Mouse (Mus musculus): ENCODE measurements around the gene Sfswap. TPM values are rescaled to one million over a fixed set of nuclear protein-coding genes. Genes with fewer than 3 reads are reported as not detected.

The Sfswap gene
- polyA plus RNA-seq (2015; fragmentation: Nextera tagmentation; extraction: Ambion mirVana): 19.5 and 28.2 TPM in 2 replicates

DNA sequence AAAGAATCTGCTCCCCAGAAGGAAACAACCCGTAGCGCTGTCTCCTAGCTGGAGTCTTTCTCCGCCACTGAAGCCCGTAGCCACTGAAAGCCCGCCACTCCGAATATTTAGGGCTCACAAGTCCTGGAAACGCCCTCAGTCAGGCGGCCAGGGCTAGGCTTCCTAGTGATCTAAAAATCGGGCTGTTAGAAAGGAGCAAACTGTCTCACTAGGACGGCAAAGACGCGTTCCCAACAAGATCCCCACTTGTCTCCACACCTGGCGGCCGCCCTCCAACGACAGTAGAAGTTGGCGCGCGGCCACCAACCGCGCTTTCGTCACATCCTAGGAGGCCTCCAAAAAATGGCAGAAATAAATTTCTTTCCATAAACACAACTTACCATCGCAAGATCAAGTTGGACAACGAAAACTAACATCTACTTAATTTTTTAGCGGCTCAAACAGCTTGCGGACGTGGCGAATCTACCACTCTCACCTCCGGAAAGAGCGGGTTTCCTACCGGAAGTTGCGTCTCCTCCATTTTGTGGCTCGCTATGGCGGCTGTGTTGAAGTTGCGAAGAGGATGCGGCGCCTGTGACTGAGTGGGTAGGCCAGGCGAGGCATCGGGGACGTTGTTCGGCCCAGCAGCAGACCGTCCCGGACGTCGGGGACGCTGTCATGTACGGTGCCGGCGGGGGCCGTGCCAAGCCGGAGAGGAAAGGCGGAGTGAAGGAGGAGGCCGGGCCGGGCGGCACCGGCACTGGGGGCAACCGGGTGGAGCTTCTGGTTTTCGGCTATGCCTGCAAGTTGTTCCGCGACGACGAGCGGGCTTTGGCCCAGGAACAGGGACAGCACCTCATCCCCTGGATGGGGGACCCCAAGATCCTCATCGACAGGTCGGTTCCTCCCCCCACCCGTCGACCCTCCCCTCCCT lies at the start of gene Sfswap:
TSS of gene Sfswap (plus strand) at position 500 of the 913 bp plus-strand sequence.

DNA sequence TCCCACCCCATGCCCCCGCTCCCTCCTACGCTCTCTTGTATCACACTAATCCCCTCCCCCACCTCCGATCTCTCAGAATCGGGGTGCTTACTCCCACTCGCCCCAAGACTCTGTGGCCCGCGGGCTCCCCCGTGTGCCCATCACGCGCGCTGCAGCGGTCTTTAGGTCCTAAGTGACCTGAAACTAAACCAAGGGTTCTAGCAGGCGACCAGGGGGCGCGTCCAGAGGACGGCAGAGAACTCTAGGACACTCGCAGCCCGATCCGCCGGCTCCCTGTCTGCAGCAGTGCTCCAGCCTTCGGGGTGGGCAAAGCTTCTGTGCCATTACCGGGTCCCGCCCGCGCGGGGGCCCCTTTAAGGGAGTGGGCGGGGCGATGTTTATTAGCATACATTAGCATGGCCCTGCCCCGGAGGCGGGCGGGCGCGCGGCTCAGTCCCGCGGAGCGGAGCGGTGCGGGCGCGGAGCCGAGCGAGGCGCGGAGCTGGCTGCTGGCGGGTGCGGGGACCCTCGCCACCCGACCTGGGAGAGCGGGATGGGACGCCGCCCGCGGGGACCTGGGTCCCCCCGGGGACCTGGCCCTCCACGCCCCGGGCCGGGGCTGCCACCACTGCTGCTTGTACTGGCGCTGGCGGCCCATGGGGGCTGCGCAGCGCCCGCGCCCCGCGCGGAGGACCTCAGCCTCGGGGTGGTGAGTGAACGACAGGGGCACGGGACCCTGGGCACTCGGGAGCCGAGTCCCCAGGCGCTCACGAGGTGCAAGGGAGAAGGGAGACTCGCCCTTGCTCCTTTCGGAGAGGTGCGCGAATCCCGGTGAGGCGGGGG lies 83.0 kb downstream of the Sfswap start, which contains the start of gene Mmp17:
TSS of gene Mmp17 (plus strand) at position 409 of the 822 bp plus-strand sequence.

Other genes with a start within 250 kb of the Sfswap start
- 1.2 and 2.2 TPM in 2 replicates for gene Mmp17, start 82.9 kb downstream of the Sfswap start, polyA plus RNA-seq (2015; fragmentation: Nextera tagmentation; extraction: Ambion mirVana)
- 1.6 and 2.2 TPM in 2 replicates for gene Zfp11, start 168.9 kb downstream of the Sfswap start, polyA plus RNA-seq (2015; fragmentation: Nextera tagmentation; extraction: Ambion mirVana)
- gene Sept14, start 207.3 kb downstream of the Sfswap start, polyA plus RNA-seq (2015; fragmentation: Nextera tagmentation; extraction: Ambion mirVana): not detected in 2 replicates
- 179 and 229 TPM in 2 replicates for gene Mrps17, start 214.3 kb downstream of the Sfswap start, polyA plus RNA-seq (2015; fragmentation: Nextera tagmentation; extraction: Ambion mirVana)
- gene Nipsnap2, start 223.8 kb downstream of the Sfswap start, polyA plus RNA-seq (2015; fragmentation: Nextera tagmentation; extraction: Ambion mirVana): 96.9 and 145 TPM in 2 replicates